Mouse (Mus musculus): ENCODE results near the gene Hsd17b11. TPM values are rescaled to one million over a fixed set of nuclear protein-coding genes. Genes with fewer than 3 reads are reported as not detected.

Hsd17b11 gene
- polyA plus RNA-seq, 1 experiment from 2014 or later: 1.3 TPM

DNA sequence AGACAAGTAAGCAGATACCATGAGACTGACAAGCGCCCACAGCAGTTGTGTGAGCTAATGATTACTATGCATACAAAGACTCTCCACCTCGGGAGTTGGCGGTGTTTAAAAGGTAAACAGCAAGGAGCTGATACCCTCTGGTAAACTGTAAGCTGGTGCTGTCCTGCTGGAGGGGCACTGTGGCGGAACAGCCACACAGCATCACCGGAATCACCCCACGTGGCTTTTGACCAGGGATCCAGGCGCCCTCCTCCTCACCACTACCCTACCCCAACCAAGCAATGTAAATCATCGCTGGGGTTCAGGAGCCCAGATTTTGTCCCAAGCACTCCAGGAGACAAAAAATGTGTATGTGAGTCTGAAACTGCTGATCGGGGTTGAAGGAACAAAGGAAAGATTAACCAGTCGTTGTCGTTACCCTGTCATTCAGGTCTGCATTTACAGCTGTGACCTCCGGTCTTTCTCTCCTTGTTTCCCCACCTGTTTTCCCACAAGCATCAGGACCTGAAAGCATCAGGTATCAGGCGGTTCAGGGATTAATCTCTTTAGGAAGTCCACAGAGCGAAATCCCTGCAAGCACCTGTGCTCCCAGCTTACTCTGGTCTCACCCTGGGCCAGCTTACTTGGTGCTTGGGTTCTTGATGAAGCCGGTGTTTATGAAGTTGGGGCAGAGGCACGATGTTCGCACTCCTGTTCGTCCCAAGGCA, 19.0 kb downstream of the Hsd17b11 start:
- 14% methylated on average over 18 of the region's 18 CpGs for WGBS
- Histone ChIP-seq H3K9ac (replicated peaks) (peak overlapping the region; percentile 40; the same call in 1 of the 2 replicates), H3K4me3 (peak overlapping the region; percentile 17), H3K27me3 (peaks cover 4% of the 10 kb centered on the region; the same call in 1 of the 2 replicates), H3K27ac (replicated peaks) (no peak overlapping the region), H3K4me1 (peaks cover 11% of the 10 kb centered on the region), H3K9me3 (no peaks in the 10 kb centered on the region), H3K4me2 (replicated peaks) (peak overlapping the region; percentile 46), H3K36me3 (no peaks in the 10 kb centered on the region)
- peak; percentile 54 for ATAC-seq (ENCODE audit: low FRiP score, low read depth)

DNA sequence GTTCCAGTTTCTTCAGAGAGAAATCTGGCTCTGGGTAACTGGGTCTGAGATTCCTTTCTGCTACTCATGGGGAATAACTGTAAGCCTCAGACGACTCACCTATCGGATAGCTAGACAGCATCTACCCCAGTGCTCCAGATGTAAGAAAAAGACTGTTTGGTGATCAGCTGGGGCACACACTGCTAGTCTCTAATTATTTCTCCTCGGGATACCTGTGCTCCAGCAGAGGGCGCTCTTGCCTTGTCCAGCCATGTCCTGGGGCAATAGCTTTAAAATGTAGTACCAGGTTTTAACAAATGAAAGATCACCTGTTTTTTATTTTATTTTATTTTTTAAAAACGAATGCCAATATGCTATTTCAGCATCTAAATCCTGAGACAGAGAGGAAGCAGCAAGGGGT, 22.0 kb downstream of the Hsd17b11 start:
- peak; percentile 63 for ATAC-seq (ENCODE audit: low FRiP score, low read depth)
- Histone ChIP-seq H3K4me1 (peaks cover 11% of the 10 kb centered on the region), H3K36me3 (no peaks in the 10 kb centered on the region), H3K9me3 (no peaks in the 10 kb centered on the region), H3K4me2 (replicated peaks) (no peak overlapping the region), H3K27ac (replicated peaks) (no peak overlapping the region), H3K4me3 (no peak overlapping the region), H3K9ac (replicated peaks) (no peak overlapping the region), H3K27me3 (peaks cover 4% of the 10 kb centered on the region; the same call in 1 of the 2 replicates)
- WGBS: 3% methylated on average over 5 of the region's 5 CpGs

DNA sequence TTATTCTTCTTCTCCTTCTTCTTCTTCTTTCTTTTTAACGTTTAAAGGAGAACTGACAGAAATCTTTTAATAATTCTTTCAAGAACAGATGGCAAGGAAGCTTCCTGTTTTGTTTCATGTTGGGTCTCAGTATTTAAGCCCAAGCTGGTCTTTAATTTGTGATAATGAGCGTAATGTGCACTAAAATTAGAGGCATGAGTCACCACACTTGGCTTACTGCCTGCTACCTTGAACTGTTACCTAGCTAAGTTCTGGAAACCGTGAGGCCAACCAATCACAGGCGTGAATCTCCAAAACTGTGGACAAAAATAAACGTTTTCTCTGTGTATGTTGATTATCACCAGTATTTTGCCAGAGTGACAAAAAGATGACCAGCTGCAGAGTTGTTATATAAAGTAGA, 23.0 kb downstream of the Hsd17b11 start:
- H3K4me1 ChIP-seq: peaks cover 11% of the 10 kb centered on the region
- H3K27me3 ChIP-seq: peaks cover 4% of the 10 kb centered on the region; the same call in 1 of the 2 replicates
- no peak overlapping the region for H3K27ac ChIP-seq (replicated peaks)
- no peaks in the 10 kb centered on the region for H3K36me3 ChIP-seq
- no peak overlapping the region for H3K4me2 ChIP-seq (replicated peaks)
- 75% methylated on average over 5 of the region's 5 CpGs for whole genome bisulfite sequencing
- H3K9ac ChIP-seq (replicated peaks): no peak overlapping the region
- no peaks in the 10 kb centered on the region for H3K9me3 ChIP-seq
- H3K4me3 ChIP-seq: no peak overlapping the region
- ATAC-seq (ENCODE audit: low FRiP score, low read depth): no peak

DNA sequence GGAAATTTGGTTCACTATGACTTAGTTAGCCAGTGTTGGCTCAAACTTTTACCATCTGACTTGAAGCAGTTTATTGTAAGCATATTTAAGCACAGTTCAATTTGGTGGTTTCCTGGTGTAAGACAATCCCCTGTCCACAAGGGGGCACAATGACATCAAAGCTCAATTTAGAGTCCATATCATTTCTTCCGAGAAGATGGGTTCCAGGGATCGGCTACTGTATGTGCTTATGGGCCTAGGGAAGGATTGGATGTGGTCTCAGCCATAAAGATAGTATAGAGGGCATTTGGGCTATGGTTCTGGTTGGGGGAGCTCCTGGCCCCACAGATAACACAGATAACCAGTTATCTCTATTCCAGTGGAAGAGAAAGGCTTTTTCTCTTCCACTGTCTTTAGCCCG, 26.5 kb downstream of the Hsd17b11 start:
- WGBS: 60% methylated on average over 3 of the region's 3 CpGs
- no peaks in the 10 kb centered on the region; the same call in 1 of the 2 replicates for H3K27me3 ChIP-seq
- no peak for ATAC-seq (ENCODE audit: low FRiP score, low read depth)
- no peak overlapping the region for H3K9ac ChIP-seq (replicated peaks)
- H3K4me2 ChIP-seq (replicated peaks): no peak overlapping the region
- no peaks in the 10 kb centered on the region for H3K9me3 ChIP-seq
- no peak overlapping the region for H3K4me3 ChIP-seq
- H3K27ac ChIP-seq (replicated peaks): no peak overlapping the region
- H3K4me1 ChIP-seq: no peaks in the 10 kb centered on the region
- no peaks in the 10 kb centered on the region for H3K36me3 ChIP-seq

DNA sequence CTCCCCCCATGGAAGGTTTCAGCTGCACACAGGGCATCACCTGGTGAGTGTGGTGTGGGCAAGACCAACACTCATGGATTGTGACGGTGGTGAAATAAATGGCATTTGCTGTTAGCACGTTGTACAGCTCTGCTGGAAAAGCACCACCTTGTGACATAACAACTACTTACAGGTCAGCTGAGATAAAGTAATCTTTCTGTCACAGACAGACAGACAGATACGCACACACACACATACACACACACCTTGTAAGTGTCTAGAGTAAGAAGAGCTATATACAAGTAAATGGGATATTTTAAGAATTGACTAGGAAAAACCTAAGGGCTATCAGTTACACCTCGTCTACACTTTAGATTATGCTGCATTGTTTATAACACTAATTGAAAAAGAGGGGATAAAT, 27.1 kb downstream of the Hsd17b11 start:
- Histone ChIP-seq H3K36me3 (no peaks in the 10 kb centered on the region), H3K4me3 (no peak overlapping the region), H3K9me3 (no peaks in the 10 kb centered on the region), H3K4me1 (no peaks in the 10 kb centered on the region), H3K4me2 (replicated peaks) (no peak overlapping the region), H3K27ac (replicated peaks) (no peak overlapping the region), H3K27me3 (no peaks in the 10 kb centered on the region; the same call in 1 of the 2 replicates), H3K9ac (replicated peaks) (no peak overlapping the region)
- WGBS: 81% methylated on average over 4 of the region's 4 CpGs
- ATAC-seq (ENCODE audit: low FRiP score, low read depth): no peak

DNA sequence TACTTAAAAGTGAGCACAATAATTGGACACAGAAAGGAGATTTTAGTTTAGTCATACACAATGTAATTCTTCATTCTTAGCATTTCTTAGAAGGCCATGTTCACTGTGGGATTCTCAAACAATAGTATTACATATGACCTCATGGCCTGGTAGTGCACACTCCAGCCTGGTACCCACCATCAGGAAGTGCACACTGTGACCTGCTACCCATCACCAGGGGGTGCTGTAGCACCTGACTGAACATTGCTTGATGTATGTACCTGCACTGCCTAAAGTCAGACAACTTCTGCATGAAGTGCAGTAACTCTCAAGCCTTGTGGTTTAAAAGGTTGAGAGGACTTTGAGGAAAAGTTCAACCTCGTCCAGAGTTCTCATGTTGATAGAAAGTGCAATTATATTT, 28.1 kb downstream of the Hsd17b11 start:
- Histone ChIP-seq H3K9me3 (no peaks in the 10 kb centered on the region), H3K4me1 (no peaks in the 10 kb centered on the region), H3K9ac (replicated peaks) (no peak overlapping the region), H3K4me2 (replicated peaks) (no peak overlapping the region), H3K27me3 (no peaks in the 10 kb centered on the region), H3K27ac (replicated peaks) (no peak overlapping the region), H3K36me3 (no peaks in the 10 kb centered on the region), H3K4me3 (no peak overlapping the region)
- no peak for ATAC-seq (ENCODE audit: low FRiP score, low read depth)
- WGBS: 81% methylated on average over 1 of the region's 1 CpGs

DNA sequence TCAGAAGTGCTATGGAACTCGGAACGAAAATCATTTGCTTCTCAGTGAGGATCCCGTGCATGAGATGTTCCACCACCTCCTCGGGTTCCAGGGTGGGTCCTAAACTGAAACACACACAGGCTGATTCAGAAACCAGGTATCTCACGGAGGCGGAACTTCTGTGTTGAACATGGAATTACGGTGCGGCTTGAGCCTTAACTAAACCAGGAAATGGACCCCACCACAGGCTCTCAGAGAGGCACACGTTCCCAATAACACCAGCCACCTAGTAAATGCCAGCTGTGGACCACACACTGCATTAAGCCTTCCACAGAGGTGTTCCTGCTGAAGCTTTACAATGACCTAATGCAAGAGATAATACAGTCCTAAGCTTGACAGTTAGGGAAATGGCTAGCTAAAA, 28.9 kb downstream of the Hsd17b11 start:
- Histone ChIP-seq H3K4me3 (no peak overlapping the region), H3K36me3 (no peaks in the 10 kb centered on the region), H3K9ac (replicated peaks) (no peak overlapping the region), H3K27ac (replicated peaks) (no peak overlapping the region), H3K9me3 (no peaks in the 10 kb centered on the region), H3K27me3 (no peaks in the 10 kb centered on the region), H3K4me2 (replicated peaks) (no peak overlapping the region), H3K4me1 (no peaks in the 10 kb centered on the region)
- 89% methylated on average over 9 of the region's 9 CpGs for WGBS
- ATAC-seq (ENCODE audit: low FRiP score, low read depth): no peak

DNA sequence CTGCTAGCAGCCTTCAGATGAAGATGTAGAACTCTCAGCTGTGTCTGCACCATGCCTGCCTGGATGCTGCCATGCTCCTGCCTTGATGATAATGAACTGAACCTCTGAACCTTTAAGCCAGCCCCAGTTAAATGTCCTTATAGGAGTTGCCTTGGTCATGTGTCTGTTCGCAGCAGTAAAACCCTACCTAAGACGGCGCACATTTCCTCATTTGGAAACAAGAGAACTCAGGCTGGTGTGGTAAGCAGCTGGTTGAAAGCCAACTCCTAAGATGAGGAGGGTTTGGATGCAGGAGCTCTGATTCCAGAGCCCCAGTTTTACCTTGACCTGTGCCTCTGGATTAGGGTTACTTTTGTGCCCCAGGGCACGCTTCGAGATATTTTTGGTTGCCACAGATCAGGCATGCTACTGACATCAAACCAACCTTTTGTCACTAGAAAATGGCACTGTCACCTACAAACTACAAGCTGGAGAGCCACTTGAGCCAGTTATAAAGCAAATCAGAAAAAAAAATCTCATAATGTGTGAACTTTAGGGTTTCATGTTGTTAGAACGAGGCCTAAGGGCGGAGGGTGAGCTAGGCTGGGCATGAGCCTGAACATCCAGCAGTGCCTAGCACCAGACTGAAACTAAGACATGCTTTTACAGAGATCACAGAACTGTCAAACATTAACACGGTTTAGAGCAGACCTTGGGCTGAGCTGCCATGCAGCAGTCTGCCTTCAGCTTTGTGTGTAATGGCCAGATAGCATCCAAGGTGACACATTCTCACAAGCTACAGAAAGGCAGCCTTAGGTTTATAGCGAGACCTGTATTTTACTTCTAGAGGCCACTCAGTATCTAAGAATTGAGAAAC, 40.8 kb downstream of the Hsd17b11 start:
- Histone ChIP-seq H3K9me3 (no peaks in the 10 kb centered on the region), H3K27ac (replicated peaks) (no peak overlapping the region), H3K4me2 (replicated peaks) (no peak overlapping the region), H3K4me3 (no peak overlapping the region), H3K27me3 (no peaks in the 10 kb centered on the region), H3K9ac (replicated peaks) (no peak overlapping the region), H3K4me1 (no peaks in the 10 kb centered on the region), H3K36me3 (no peaks in the 10 kb centered on the region)
- WGBS: 91% methylated on average over 9 of the region's 9 CpGs
- ATAC-seq (ENCODE audit: low FRiP score, low read depth): no peak

DNA sequence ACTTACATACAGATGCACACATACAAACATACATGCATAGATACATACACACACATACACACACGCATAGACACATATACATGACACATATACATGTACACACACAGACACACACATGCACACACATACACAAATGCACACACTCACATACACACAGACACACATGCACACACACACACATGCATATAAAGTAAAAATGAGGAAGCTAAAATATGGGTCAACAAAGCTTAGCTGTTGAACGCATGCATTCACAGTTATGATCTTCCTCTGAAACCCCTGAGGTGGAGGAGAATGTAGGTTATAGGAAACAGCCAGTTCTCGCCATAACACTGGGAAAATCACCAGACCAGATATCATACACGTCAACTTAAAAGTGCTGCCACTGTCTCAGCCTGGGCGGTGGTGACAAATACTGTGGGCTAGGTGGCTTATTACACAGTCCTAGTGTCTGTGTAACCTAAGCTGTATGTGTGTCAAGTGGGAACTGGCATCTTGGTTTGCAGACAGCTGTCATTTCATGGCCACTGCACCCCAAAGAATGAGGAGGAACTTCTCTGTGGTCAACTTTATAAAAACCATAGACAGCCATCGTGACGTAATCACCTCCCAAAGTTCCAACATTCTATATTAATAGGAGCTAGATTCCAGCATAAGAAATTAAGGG, 43.7 kb downstream of the Hsd17b11 start:
- Histone ChIP-seq H3K27ac (replicated peaks) (no peak overlapping the region), H3K4me1 (no peaks in the 10 kb centered on the region), H3K36me3 (no peaks in the 10 kb centered on the region), H3K9me3 (no peaks in the 10 kb centered on the region), H3K9ac (replicated peaks) (no peak overlapping the region), H3K4me3 (no peak overlapping the region), H3K27me3 (no peaks in the 10 kb centered on the region), H3K4me2 (replicated peaks) (no peak overlapping the region)
- no peak for ATAC-seq (ENCODE audit: low FRiP score, low read depth)
- 93% methylated on average over 7 of the region's 7 CpGs for WGBS

DNA sequence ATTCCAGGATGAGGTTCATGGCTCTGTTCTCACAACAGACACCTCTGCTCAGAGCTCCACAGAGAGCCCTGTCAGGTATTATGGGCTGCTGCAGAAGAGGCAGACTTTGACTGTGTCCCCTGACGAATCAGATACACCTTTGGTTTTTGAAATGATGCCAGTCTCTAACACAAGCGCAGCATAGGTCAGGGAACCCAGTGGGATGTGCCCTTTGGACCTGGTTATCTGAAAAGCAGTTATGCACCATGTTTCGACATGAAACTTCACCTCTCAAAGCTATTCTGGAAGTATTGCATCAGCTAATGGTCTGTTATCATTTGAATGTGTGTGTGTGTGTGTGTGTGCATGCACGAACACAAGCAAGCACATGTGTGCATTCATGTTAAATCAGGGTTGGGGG, 44.4 kb downstream of the Hsd17b11 start, which contains the start of gene Hsd17b13:
Hsd17b13 (minus strand) TSS at position 114 of the 400 bp plus-strand sequence.
- no peak for ATAC-seq (ENCODE audit: low FRiP score, low read depth)
- H3K4me2 ChIP-seq (replicated peaks): no peak within 1 kb of the TSS
- no peaks in the 10 kb centered on the region for H3K4me1 ChIP-seq
- no peak within 1 kb of the TSS for H3K9ac ChIP-seq (replicated peaks)
- H3K9me3 ChIP-seq: no peaks in the 10 kb centered on the region
- no peak within 1 kb of the TSS for H3K27ac ChIP-seq (replicated peaks)
- no peak within 1 kb of the TSS for H3K4me3 ChIP-seq
- WGBS: 87% methylated on average over 4 of the region's 4 CpGs
- H3K27me3 ChIP-seq: no peaks in the 10 kb centered on the region
- H3K36me3 ChIP-seq: no peaks in the 10 kb centered on the region

DNA sequence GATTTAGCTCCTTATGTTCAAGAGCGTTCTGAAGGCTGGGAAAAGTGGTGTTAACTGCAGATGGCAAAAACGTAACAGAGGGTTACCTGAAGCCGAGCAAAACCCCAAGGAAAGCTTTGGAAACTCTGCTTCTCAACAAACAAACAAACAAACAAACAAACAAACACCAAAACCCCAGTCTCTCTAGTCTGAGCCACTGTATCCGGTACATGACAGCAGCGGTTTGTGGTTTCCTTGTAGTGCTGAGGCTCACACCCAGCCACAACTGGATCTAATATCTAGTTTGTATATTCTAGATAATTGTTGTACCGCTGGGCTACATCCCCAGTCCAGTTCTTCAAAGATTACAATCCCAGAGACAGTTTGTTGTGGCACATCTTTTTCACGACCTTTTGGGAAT, 46.0 kb downstream of the Hsd17b11 start:
- no peaks in the 10 kb centered on the region for H3K27me3 ChIP-seq
- no peak overlapping the region for H3K9ac ChIP-seq (replicated peaks)
- H3K27ac ChIP-seq (replicated peaks): no peak overlapping the region
- WGBS: 87% methylated on average over 7 of the region's 7 CpGs
- H3K36me3 ChIP-seq: no peaks in the 10 kb centered on the region
- no peak overlapping the region for H3K4me3 ChIP-seq
- no peaks in the 10 kb centered on the region for H3K9me3 ChIP-seq
- ATAC-seq (ENCODE audit: low FRiP score, low read depth): no peak
- no peak overlapping the region for H3K4me2 ChIP-seq (replicated peaks)
- no peaks in the 10 kb centered on the region for H3K4me1 ChIP-seq

DNA sequence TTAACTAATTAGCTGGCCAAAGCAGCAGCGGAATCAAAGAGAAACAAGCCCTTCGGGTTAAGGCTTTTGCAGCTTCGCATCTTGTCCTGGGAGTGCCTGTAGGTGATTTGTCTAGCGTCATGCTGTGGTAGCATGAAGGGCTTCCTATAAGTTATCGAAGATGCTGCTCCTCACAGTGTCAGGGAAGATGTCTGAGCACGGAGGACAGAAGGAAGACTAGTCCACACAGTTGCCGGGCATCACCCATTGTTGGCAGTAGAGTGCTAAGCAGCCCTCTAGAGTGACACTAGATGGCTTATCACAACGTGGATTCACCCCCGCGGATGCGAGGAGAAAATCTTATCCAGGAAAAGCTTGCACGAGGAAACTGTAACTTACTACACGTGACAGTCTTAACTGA, 48.9 kb downstream of the Hsd17b11 start:
- no peaks in the 10 kb centered on the region for H3K36me3 ChIP-seq

More for the DNA sequence above, 48.9 kb downstream of the Hsd17b11 start:
- Histone ChIP-seq H3K27ac (replicated peaks) (no peak overlapping the region), H3K9ac (replicated peaks) (no peak overlapping the region), H3K4me3 (no peak overlapping the region), H3K4me1 (no peaks in the 10 kb centered on the region), H3K27me3 (no peaks in the 10 kb centered on the region), H3K9me3 (no peaks in the 10 kb centered on the region), H3K4me2 (replicated peaks) (no peak overlapping the region)
- WGBS: 84% methylated on average over 13 of the region's 13 CpGs
- ATAC-seq (ENCODE audit: low FRiP score, low read depth): no peak
